8 mouse cellular contexts compared by ENCODE assay signal in genomic region chr6:30673764-30674561, GRCm38 (mm10). TPM values are rescaled to one million over a fixed set of nuclear protein-coding genes. Genes with fewer than 3 reads are reported as not detected.
A peak's percentile ranks its signal among the peaks of the same experiment; 100 is the strongest.
DNase-seq lines count a peak whose midpoint lies in the region; ATAC-seq and TF ChIP-seq lines count a peak whose summit lies in the region.

No protein-coding gene starts in this region.

- peak overlapping the region; percentile 52 for H3K4me2 ChIP-seq in forebrain, embryonic 13.5 days
- H3K4me2 ChIP-seq in intestine, embryonic 14.5 days (ENCODE audit: low read length): peak overlapping the region; percentile 28
- peak overlapping the region; percentile 38; the same call in 1 of the 2 replicates for H3K4me2 ChIP-seq in lung, postnatal 0 days (replicated peaks; ENCODE audit: low read depth, low read length)

- H3K9me3 ChIP-seq in forebrain, embryonic 13.5 days (replicated peaks): no peaks in the 10 kb centered on the region
- H3K9me3 ChIP-seq in intestine, embryonic 14.5 days (ENCODE audit: control insufficient read depth, low read length): no peaks in the 10 kb centered on the region
- no peaks in the 10 kb centered on the region for H3K9me3 ChIP-seq in lung, postnatal 0 days (ENCODE audit: low read length)

- H3K9ac ChIP-seq in forebrain, embryonic 13.5 days: peak overlapping the region; percentile 45; the same call in 1 of the 2 replicates
- peak overlapping the region; percentile 11 for H3K9ac ChIP-seq in intestine, embryonic 14.5 days (ENCODE audit: low read length)
- H3K9ac ChIP-seq in lung, postnatal 0 days (replicated peaks; ENCODE audit: low read depth): no peak overlapping the region

- peak; percentile 57; the same call in 1 of the 2 replicates for ATAC-seq in forebrain, embryonic 13.5 days
- peak; percentile 48; the same call in 1 of the 2 replicates for ATAC-seq in intestine, embryonic 14.5 days (replicated peaks; ENCODE audit: low FRiP score, low TSS enrichment, low read depth)
- ATAC-seq in lung, postnatal 0 days: peak; percentile 71
- ATAC-seq in granulocyte monocyte progenitor cell, adult 5-6 weeks (replicated peaks; ENCODE audit: poor library complexity, severe bottlenecking): no peak

- H3K4me1 ChIP-seq in forebrain, embryonic 13.5 days: peaks cover 54% of the 10 kb centered on the region
- H3K4me1 ChIP-seq in intestine, embryonic 14.5 days (replicated peaks; ENCODE audit: control insufficient read depth, insufficient read depth, low read length): peaks cover 26% of the 10 kb centered on the region
- peaks cover 4% of the 10 kb centered on the region; the same call in 1 of the 2 replicates for H3K4me1 ChIP-seq in lung, postnatal 0 days (ENCODE audit: insufficient read depth, low read depth, low read length)

- no peak overlapping the region for H3K4me3 ChIP-seq in forebrain, embryonic 13.5 days
- H3K4me3 ChIP-seq in intestine, embryonic 14.5 days (ENCODE audit: low read depth, low read length): no peak overlapping the region
- 0 out of 2 replicates have a peak overlapping the region, but pooled peaks have one; percentile 6 for H3K4me3 ChIP-seq in lung, postnatal 0 days (ENCODE audit: low read depth, low read length)

- peak overlapping the region; percentile 94 for H3K27ac ChIP-seq in forebrain, embryonic 13.5 days
- peak overlapping the region; percentile 89 for H3K27ac ChIP-seq in intestine, embryonic 14.5 days (ENCODE audit: low read depth)
- peak overlapping the region; percentile 51 for H3K27ac ChIP-seq in lung, postnatal 0 days (ENCODE audit: low read length)

- peak; percentile 44 for DNase-seq in right cerebral cortex, postnatal 4 days
- DNase-seq in right cerebral cortex, postnatal 14 days: no peak
- DNase-seq in intestine, embryonic 14.5 days (ENCODE audit: low spot score): no peak
- peak; percentile 68 for DNase-seq in lung, postnatal 0 days (ENCODE audit: low spot score)
- DNase-seq in spleen, postnatal 4 days (ENCODE audit: low spot score in 2 of 2): no peak
- DNase-seq in spleen, postnatal 14 days (ENCODE audit: low spot score in 2 of 2): no peak

- no peak for TF ChIP-seq CTCF in lung, postnatal 0 days (IDR thresholded peaks at IDR 0.05)

- H3K27me3 ChIP-seq in forebrain, embryonic 13.5 days: no peaks in the 10 kb centered on the region
- no peaks in the 10 kb centered on the region for H3K27me3 ChIP-seq in intestine, embryonic 14.5 days (replicated peaks; ENCODE audit: control insufficient read depth, insufficient read depth, low read length)
- no peaks in the 10 kb centered on the region for H3K27me3 ChIP-seq in lung, postnatal 0 days (replicated peaks; ENCODE audit: insufficient read depth, low read length)

- 13% methylated on average over 14 of the region's 14 CpGs for WGBS in forebrain, embryonic 13.5 days
- WGBS in intestine, embryonic 14.5 days: 22% methylated on average over 14 of the region's 14 CpGs
- WGBS in lung, postnatal 0 days: 15% methylated on average over 14 of the region's 14 CpGs

- H3K36me3 ChIP-seq in forebrain, embryonic 13.5 days (ENCODE audit: poor library complexity, severe bottlenecking): no peaks in the 10 kb centered on the region
- no peaks in the 10 kb centered on the region for H3K36me3 ChIP-seq in intestine, embryonic 14.5 days (ENCODE audit: control insufficient read depth, insufficient read depth, low read length)
- no peaks in the 10 kb centered on the region for H3K36me3 ChIP-seq in lung, postnatal 0 days (ENCODE audit: insufficient read depth, low read length)

- TF ChIP-seq EP300 in lung, postnatal 0 days (IDR thresholded peaks at IDR 0.05): 0 out of 2 replicates have a peak, but pooled peaks have one; percentile 33

RNA-seq across cellular contexts. Expression of gene Cep41, which starts 19.6 kb away (rescaled TPM):
- polyA plus RNA-seq in forebrain, embryonic 13.5 days (2015; fragmentation: Nextera tagmentation; extraction: Ambion mirVana): 19.5 and 19.6 TPM in 2 replicates
- polyA plus RNA-seq in intestine, embryonic 14.5 days (2014; fragmentation: Nextera tagmentation; extraction: Ambion mirVana): 10.0 and 10.3 TPM in 2 replicates
- 6.1 and 6.3 TPM in 2 replicates for polyA plus RNA-seq in lung, postnatal 0 days (2015; fragmentation: Nextera tagmentation; extraction: Ambion mirVana)
- total RNA-seq in granulocyte monocyte progenitor cell, adult 5-6 weeks (2014; fragmentation: Nextera tagmentation): 3.4 and 3.7 TPM in 2 replicates
- 3.2 and 6.1 TPM in 2 replicates for total RNA-seq in granulocyte monocyte progenitor cell, adult 5-6 weeks (2017)

RNA-seq across cellular contexts. Expression of gene Cpa1, which starts 34.9 kb away (rescaled TPM):
- 0.96 and 1.3 TPM in 2 replicates for polyA plus RNA-seq in forebrain, embryonic 13.5 days (2015; fragmentation: Nextera tagmentation; extraction: Ambion mirVana)
- polyA plus RNA-seq in intestine, embryonic 14.5 days (2014; fragmentation: Nextera tagmentation; extraction: Ambion mirVana): 2.6 and 167 TPM in 2 replicates
- 8.8 and 11.2 TPM in 2 replicates for polyA plus RNA-seq in lung, postnatal 0 days (2015; fragmentation: Nextera tagmentation; extraction: Ambion mirVana)
- not detected in 2 replicates for total RNA-seq in granulocyte monocyte progenitor cell, adult 5-6 weeks (2014; fragmentation: Nextera tagmentation)
- not detected in 2 replicates for total RNA-seq in granulocyte monocyte progenitor cell, adult 5-6 weeks (2017)

RNA-seq across cellular contexts. Expression of gene Mest, which starts 49.4 kb away (rescaled TPM):
- 443 and 547 TPM in 2 replicates for polyA plus RNA-seq in forebrain, embryonic 13.5 days (2015; fragmentation: Nextera tagmentation; extraction: Ambion mirVana)
- polyA plus RNA-seq in intestine, embryonic 14.5 days (2014; fragmentation: Nextera tagmentation; extraction: Ambion mirVana): 962 and 973 TPM in 2 replicates
- 436 and 472 TPM in 2 replicates for polyA plus RNA-seq in lung, postnatal 0 days (2015; fragmentation: Nextera tagmentation; extraction: Ambion mirVana)
- not detected in 2 replicates for total RNA-seq in granulocyte monocyte progenitor cell, adult 5-6 weeks (2014; fragmentation: Nextera tagmentation)
- total RNA-seq in granulocyte monocyte progenitor cell, adult 5-6 weeks (2017): 0.09 TPM in 1 of 2 replicates, not detected in the other

Comparison
In these comparisons a context has a peak if more than half of its experiments do, and no peak if none do; other contexts are left out.
1. DNase-seq: peak in right cerebral cortex, postnatal 4 days (single experiment) and lung, postnatal 0 days (single experiment); none in right cerebral cortex, postnatal 14 days (single experiment), intestine, embryonic 14.5 days (single experiment), spleen, postnatal 4 days (0 of 2) and spleen, postnatal 14 days (0 of 2).
2. Peak in every context shown above with its lines, with median percentiles within 50 percentile points of each other: H3K27ac ChIP-seq and H3K4me2 ChIP-seq.